Mouse (Mus musculus): ENCODE results near the gene Det1.

GRCm38 (mm10) chr7:78827749-78828362 lies 19.2 kb downstream of the Det1 start:
- TF ChIP-seq POLR2A (IDR thresholded peaks at IDR 0.05; ENCODE audit: borderline replicate concordance, extremely low read depth, low read depth, low read length) (no peak), CTCF (IDR thresholded peaks at IDR 0.05; ENCODE audit: insufficient read depth, low read length) (no peak)

Measured in lung, adult 2 months (tissue).